8 mouse cellular contexts compared by ENCODE assay signal in genomic region chr9:59678313-59678712, GRCm38 (mm10). TPM values are rescaled to one million over a fixed set of nuclear protein-coding genes. Genes with fewer than 3 reads are reported as not detected.
DNase-seq lines count a peak whose midpoint lies in the region; ATAC-seq and TF ChIP-seq lines count a peak whose summit lies in the region.

No protein-coding gene starts in this region.

- TF ChIP-seq POLR2A in lung, adult 2 months (IDR thresholded peaks at IDR 0.05; ENCODE audit: borderline replicate concordance, extremely low read depth, low read depth, low read length): no peak

- H3K9ac ChIP-seq in heart, postnatal 0 days (replicated peaks; ENCODE audit: low read depth, low read length): no peak overlapping the region
- H3K9ac ChIP-seq in midbrain, embryonic 16.5 days (ENCODE audit: low read depth, low read length): no peak overlapping the region

- no peaks in the 10 kb centered on the region for H3K9me3 ChIP-seq in heart, postnatal 0 days (replicated peaks; ENCODE audit: control insufficient read depth, low read length)
- no peaks in the 10 kb centered on the region for H3K9me3 ChIP-seq in E14TG2a.4 (ENCODE audit: low read length)
- H3K9me3 ChIP-seq in midbrain, embryonic 16.5 days (replicated peaks; ENCODE audit: control insufficient read depth, low read length, poor library complexity, severe bottlenecking): no peaks in the 10 kb centered on the region

- ATAC-seq in heart, postnatal 0 days (ENCODE audit: insufficient read depth, low read depth): peak; percentile 28; the same call in 1 of the 2 replicates
- ATAC-seq in midbrain, embryonic 16.5 days: no peak
- ATAC-seq in frontal cortex, adult (ENCODE audit: low TSS enrichment): no peak

- H3K27ac ChIP-seq in heart, postnatal 0 days (ENCODE audit: low read depth): no peak overlapping the region
- H3K27ac ChIP-seq in midbrain, embryonic 16.5 days (ENCODE audit: low read length): no peak overlapping the region

- no peak for TF ChIP-seq EP300 in heart, postnatal 0 days (IDR thresholded peaks at IDR 0.05; ENCODE audit: low read depth)

- no peak overlapping the region for H3K4me3 ChIP-seq in heart, postnatal 0 days (ENCODE audit: low read depth, low read length)
- no peak overlapping the region for H3K4me3 ChIP-seq in E14TG2a.4 (replicated peaks; ENCODE audit: low read length)
- H3K4me3 ChIP-seq in lung, adult 2 months (replicated peaks; ENCODE audit: extremely low read depth, low read depth, low read length): no peak overlapping the region
- no peak overlapping the region for H3K4me3 ChIP-seq in midbrain, embryonic 16.5 days (ENCODE audit: low read depth, low read length)

- H3K27me3 ChIP-seq in heart, postnatal 0 days (ENCODE audit: control insufficient read depth, insufficient read depth, low read length): peaks cover 9% of the 10 kb centered on the region
- H3K27me3 ChIP-seq in E14TG2a.4 (ENCODE audit: insufficient read depth, low read length): peaks cover 20% of the 10 kb centered on the region
- peaks cover 5% of the 10 kb centered on the region; the same call in 1 of the 2 replicates for H3K27me3 ChIP-seq in midbrain, embryonic 16.5 days (ENCODE audit: control insufficient read depth, insufficient read depth, low read depth, low read length)

- H3K36me3 ChIP-seq in heart, postnatal 0 days (replicated peaks; ENCODE audit: control insufficient read depth, insufficient read depth, low read length): peaks cover 57% of the 10 kb centered on the region
- H3K36me3 ChIP-seq in E14TG2a.4 (ENCODE audit: insufficient read depth, low read length): peaks cover 62% of the 10 kb centered on the region
- peaks cover 33% of the 10 kb centered on the region for H3K36me3 ChIP-seq in midbrain, embryonic 16.5 days (ENCODE audit: control insufficient read depth, insufficient read depth, low read length)

- TF ChIP-seq CTCF in heart, postnatal 0 days (IDR thresholded peaks at IDR 0.05; ENCODE audit: low read depth): peak; percentile 86
- peak; percentile 59 for TF ChIP-seq CTCF in E14TG2a.4 (conservative IDR thresholded peaks at IDR 0.05; ENCODE audit: low read length)
- TF ChIP-seq CTCF in lung, adult 2 months (IDR thresholded peaks at IDR 0.05; ENCODE audit: insufficient read depth, low read length): peak; percentile 49; the same call in 1 of the 2 replicates

- no peaks in the 10 kb centered on the region for H3K4me1 ChIP-seq in heart, postnatal 0 days (ENCODE audit: control insufficient read depth, insufficient read depth)
- peaks cover 58% of the 10 kb centered on the region for H3K4me1 ChIP-seq in E14TG2a.4 (replicated peaks; ENCODE audit: low read depth, low read length)
- H3K4me1 ChIP-seq in lung, adult 2 months (ENCODE audit: control insufficient read depth, insufficient read depth, low read length): no peaks in the 10 kb centered on the region
- peaks cover 4% of the 10 kb centered on the region for H3K4me1 ChIP-seq in midbrain, embryonic 16.5 days (ENCODE audit: control insufficient read depth, insufficient read depth, low read length)

- peak; percentile 74 for DNase-seq in heart, postnatal 0 days (ENCODE audit: low spot score)
- no peak for DNase-seq in heart, adult 9 months (ENCODE audit: low spot score in 2 of 2)
- DNase-seq in cerebellum, adult 9-11 months: peak; percentile 70
- DNase-seq in lung, adult 2 months: no peak
- DNase-seq in gastrocnemius, postnatal 10 days: no peak

- 0% methylated on average over 1 of the region's 1 CpGs for WGBS in heart, postnatal 0 days
- 4% methylated on average over 1 of the region's 1 CpGs for WGBS in lung, adult 2 months
- WGBS in midbrain, embryonic 16.5 days: 0% methylated on average over 1 of the region's 1 CpGs

- H3K4me2 ChIP-seq in heart, postnatal 0 days (ENCODE audit: low read depth, low read length): no peak overlapping the region
- H3K4me2 ChIP-seq in midbrain, embryonic 16.5 days (ENCODE audit: low read length): no peak overlapping the region

RNA-seq across cellular contexts. Expression of gene Gramd2, which starts 1.6 kb away (rescaled TPM):
- total RNA-seq in heart, postnatal 0 days (2014; rRNA removed; ENCODE audit: low replicate concordance): not detected in 2 replicates
- polyA plus RNA-seq in heart, postnatal 0 days (2015; fragmentation: Nextera tagmentation; extraction: Ambion mirVana): 0.15 and 0.16 TPM in 2 replicates
- polyA plus RNA-seq in lung, adult 2 months (2012; rRNA removed): 113 and 115 TPM in 2 replicates
- polyA plus RNA-seq in midbrain, embryonic 16.5 days (2015; fragmentation: Nextera tagmentation; extraction: Ambion mirVana): 5.1 and 6.1 TPM in 2 replicates
- 1 to 10 TPM in 1 of 2 experiments, under 1 TPM in 1; 0.21 to 1.6 TPM for total RNA-seq in gastrocnemius, postnatal 10 days (2021)

RNA-seq across cellular contexts. Expression of gene Pkm, which starts 22.1 kb away (rescaled TPM):
- 1,588 and 1,940 TPM in 2 replicates for total RNA-seq in heart, postnatal 0 days (2014; rRNA removed; ENCODE audit: low replicate concordance)
- polyA plus RNA-seq in heart, postnatal 0 days (2015; fragmentation: Nextera tagmentation; extraction: Ambion mirVana): 1,219 and 1,312 TPM in 2 replicates
- 559 and 708 TPM in 2 replicates for polyA plus RNA-seq in lung, adult 2 months (2012; rRNA removed)
- 962 and 996 TPM in 2 replicates for polyA plus RNA-seq in midbrain, embryonic 16.5 days (2015; fragmentation: Nextera tagmentation; extraction: Ambion mirVana)
- 1,000 to 10,000 TPM; 2,006 to 2,318 TPM for total RNA-seq in gastrocnemius, postnatal 10 days (2021)

Comparison
In these comparisons a context has a peak if more than half of its experiments do, and no peak if none do; other contexts are left out.
1. DNase-seq: peak in heart, postnatal 0 days (single experiment) and cerebellum, adult 9-11 months (single experiment); none in heart, adult 9 months (0 of 2), lung, adult 2 months (single experiment) and gastrocnemius, postnatal 10 days (single experiment).
2. RNA of gene Gramd2, which starts 1.6 kb away (polyA plus RNA-seq): 113 to 115 TPM in lung, adult 2 months; 5.1 to 6.1 TPM in midbrain, embryonic 16.5 days and 0.15 to 0.16 TPM in heart, postnatal 0 days; every median in the first group is over 10 times any median in the second.
3. Peak in every context shown above with its lines, with median percentiles within 50 percentile points of each other: CTCF ChIP-seq.